Mouse (Mus musculus) CH12.LX (cell line): Measurements from ENCODE around the gene Sptbn1.
A peak's percentile ranks its signal among the peaks of the same experiment; 100 is the strongest.

Source experiments
- CTCF ChIP-seq, 2 experiments: IDR thresholded peaks in 1 of 2; conservative IDR thresholded peaks in 1 of 2; 2 replicates each; pipeline ENCODE4 v1.5.1; 2011 to 2012; ENCODE audit warnings: low read depth in 2 of 2, low read length in 2 of 2, improper control_type of control experiment in 1 of 2, inconsistent platforms in 1 of 2, mild to moderate bottlenecking in 1 of 2, moderate library complexity in 1 of 2
- EP300 ChIP-seq: IDR thresholded peaks from 2 replicates; pipeline ENCODE4 v1.6.1; 2011; ENCODE audit warnings: low read length, improper control_type of control experiment
- ETS1 ChIP-seq: conservative IDR thresholded peaks from 2 replicates; pipeline ENCODE4 v1.6.1; 2012; ENCODE audit warnings: low read depth, mild to moderate bottlenecking, inconsistent platforms, low read length, improper control_type of control experiment, moderate library complexity
- HCFC1 ChIP-seq: IDR thresholded peaks from 2 replicates; pipeline ENCODE4 v1.6.1; 2012; ENCODE audit warnings: low read depth, mild to moderate bottlenecking, inconsistent platforms, low read length, improper control_type of control experiment
- MAX ChIP-seq: IDR thresholded peaks from 2 replicates; pipeline ENCODE4 v1.6.1; 2011; ENCODE audit warnings: low read length, improper control_type of control experiment
- MAZ ChIP-seq: IDR thresholded peaks from 2 replicates; pipeline ENCODE4 v1.6.1; 2012; ENCODE audit warnings: low read depth, mild to moderate bottlenecking, inconsistent platforms, low read length, improper control_type of control experiment, moderate library complexity
- POLR2A ChIP-seq: IDR thresholded peaks from 2 replicates; pipeline ENCODE4 v1.6.1; 2011; ENCODE audit warnings: low read depth, mild to moderate bottlenecking, improper control_type of control experiment, low read length
- RAD21 ChIP-seq: IDR thresholded peaks from 2 replicates; pipeline ENCODE4 v1.6.1; 2011; ENCODE audit warnings: low read depth, mild to moderate bottlenecking, low read length, improper control_type of control experiment, moderate library complexity
- TBP ChIP-seq: conservative IDR thresholded peaks from 2 replicates; pipeline ENCODE4 v1.6.1; 2011; ENCODE audit warnings: low read depth, low read length, improper control_type of control experiment
- TCF12 ChIP-seq: IDR thresholded peaks from 2 replicates; pipeline ENCODE4 v1.6.1; 2014; ENCODE audit warnings: low read depth, mild to moderate bottlenecking, inconsistent platforms, low read length, improper control_type of control experiment
- USF2 ChIP-seq: conservative IDR thresholded peaks from 2 replicates; pipeline ENCODE4 v1.6.1; 2011; ENCODE audit warnings: low read depth, low read length, improper control_type of control experiment
- ZC3H11A ChIP-seq: IDR thresholded peaks from 2 replicates; pipeline ENCODE4 v1.6.1; 2012; ENCODE audit warnings: low read depth, mild to moderate bottlenecking, inconsistent platforms, low read length, improper control_type of control experiment

DNA sequence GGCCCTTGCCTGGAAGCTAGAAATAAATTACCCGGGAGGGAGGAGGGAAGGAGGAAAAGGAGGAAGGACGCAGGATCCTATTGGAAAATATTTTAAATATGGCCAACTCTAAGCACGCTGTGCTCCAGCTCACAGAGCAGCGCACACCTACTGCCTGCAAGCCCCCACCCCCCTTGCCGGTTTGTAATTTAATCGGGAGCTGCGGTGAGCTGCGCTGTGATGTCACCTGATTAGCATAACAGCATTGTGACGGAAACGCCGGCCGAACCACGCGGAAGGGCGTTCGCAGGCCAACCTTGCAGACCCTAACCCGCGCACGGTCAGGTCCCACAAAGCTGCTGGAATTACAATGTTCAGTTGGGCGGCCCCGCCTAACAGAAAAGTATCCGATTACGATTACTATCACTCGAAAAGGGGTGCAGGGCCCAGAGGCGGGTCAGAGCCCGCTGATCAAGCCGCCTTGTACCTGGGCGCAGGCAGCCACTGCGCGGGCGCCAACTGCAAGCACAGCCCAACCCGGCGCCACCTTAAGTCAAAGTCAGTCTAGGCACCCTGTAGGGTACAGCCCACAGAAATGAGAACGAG, 69.8 kb downstream of the Sptbn1 start:
- TF ChIP-seq TCF12 (peak; percentile 75; the same call in 1 of the 2 replicates), TBP (peak; percentile 62; the same call in 1 of the 2 replicates), EP300 (0 out of 2 replicates have a peak, but pooled peaks have one; percentile 27), USF2 (no peak; the same call in 1 of the 2 replicates), MAZ (peak; percentile 68), ETS1 (peak; percentile 76), POLR2A (peak; percentile 95), ZC3H11A (no peak), CTCF (conservative IDR thresholded peaks at IDR 0.05 in 1 of 2, IDR thresholded peaks at IDR 0.05 in 1 of 2; ENCODE audit: low read depth in 2 of 2, low read length in 2 of 2) (peak in 1 of 2 experiments; percentile 40; a peak in 2 of 4 replicates), RAD21 (peak; percentile 5), HCFC1 (no peak; the same call in 1 of the 2 replicates), MAX (peak; percentile 92; the same call in 1 of the 2 replicates)
